In the genomic region with DNA sequence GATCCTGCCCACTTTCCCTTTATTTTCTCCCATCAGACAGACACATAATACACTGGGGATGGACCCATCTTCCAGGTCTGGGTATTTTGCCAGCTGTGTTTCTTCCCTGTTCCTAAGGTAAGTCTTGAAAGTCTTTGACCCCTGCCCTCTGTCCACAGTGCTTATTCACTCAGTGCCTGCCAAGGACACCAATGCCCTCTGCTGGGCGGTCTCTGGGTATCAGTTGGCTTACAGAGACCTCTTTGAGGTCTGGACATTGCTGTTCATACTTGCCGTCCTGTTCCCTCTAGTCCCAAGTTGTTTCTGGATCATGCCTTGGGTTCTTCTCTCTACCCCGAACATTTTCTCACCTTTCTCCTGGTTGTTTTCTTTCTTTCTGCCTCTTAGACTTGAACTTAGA, we compare ENCODE assay signal across 12 mouse cellular contexts. TPM values are rescaled to one million over a fixed set of nuclear protein-coding genes. Genes with fewer than 3 reads are reported as not detected.
"Had no signal": no experiment of that assay in that cellular context is flagged by ENCODE, and none has a peak within 500 bp of the region (broad histone marks: within the 10 kb centered on the region; RNA-seq: fewer than 3 reads in every experiment).

No protein-coding gene starts in this region.

- H3K27ac ChIP-seq: kidney, postnatal 0 days; left cerebral cortex, adult 2 months; limb, embryonic 10.5 days; midbrain, embryonic 13.5 days had no signal

- H3K36me3 ChIP-seq: limb, embryonic 10.5 days had no signal

- H3K9ac ChIP-seq: midbrain, embryonic 13.5 days had no signal

- ATAC-seq: midbrain, embryonic 13.5 days had no signal

- H3K4me3 ChIP-seq: left cerebral cortex, adult 2 months; limb, embryonic 10.5 days; midbrain, embryonic 13.5 days had no signal

- H3K9me3 ChIP-seq: limb, embryonic 10.5 days had no signal

- H3K4me2 ChIP-seq: midbrain, embryonic 13.5 days had no signal

- DNase-seq: kidney, adult 11 months; lung, postnatal 36 days; right cerebral cortex, adult 18-20 months; right cerebral cortex, postnatal 25 days; thymus, postnatal 4 days had no signal

- H3K4me1 ChIP-seq: limb, embryonic 10.5 days; midbrain, embryonic 13.5 days had no signal

- H3K27me3 ChIP-seq: midbrain, embryonic 13.5 days had no signal

RNA-seq across cellular contexts. Expression of a gene that starts 8.3 kb away (rescaled TPM):
- total RNA-seq: megakaryocyte progenitor cell, adult 5-6 weeks had no signal
- polyA plus RNA-seq: large intestine, adult 2 months; liver, embryonic 16.5 days had no signal
